Mouse (Mus musculus) CH12.LX (cell line): ENCODE data around the gene Gm3646. TPM values are rescaled to one million over a fixed set of nuclear protein-coding genes. Genes with fewer than 3 reads are reported as not detected.

Experiments used
- DNase-seq: peaks from one replicate; pipeline ENCODE4 v3.0.0-alpha.2; 2013; ENCODE audit errors: extremely low read depth
- H3K27ac ChIP-seq: 2 replicates; pipeline ENCODE4 v1.5.1; 2012; ENCODE audit warnings: low read depth, mild to moderate bottlenecking, control low read depth, moderate library complexity; ENCODE audit not compliant: insufficient read depth
- H3K27me3 ChIP-seq: replicated peaks from 2 replicates; pipeline ENCODE3; 2012; ENCODE audit warnings: inconsistent platforms
- H3K36me3 ChIP-seq, 2 experiments: replicated peaks in 1 of 2; 2 replicates each; pipeline versions ENCODE3 to v1.6.1; 2012; ENCODE audit warnings: inconsistent platforms in 1 of 2, low read length in 1 of 2, mild to moderate bottlenecking in 1 of 2, mixed read lengths in 1 of 2, moderate library complexity in 1 of 2; ENCODE audit not compliant: control insufficient read depth in 1 of 2, insufficient read depth in 1 of 2
- H3K4me1 ChIP-seq, 2 experiments: 2 replicates each; pipeline ENCODE4 v1.6.1; 2012; ENCODE audit warnings: inconsistent platforms in 1 of 2, moderate library complexity in 1 of 2; ENCODE audit not compliant: insufficient read depth in 2 of 2, control insufficient read depth in 1 of 2
- H3K4me2 ChIP-seq: 2 replicates; pipeline ENCODE4 v1.6.1; 2012; ENCODE audit warnings: low read depth, mild to moderate bottlenecking, control low read depth; ENCODE audit not compliant: poor library complexity, insufficient read depth, severe bottlenecking
- H3K4me3 ChIP-seq, 3 experiments: fragments of 150-350 bp in 1 of 3; sonication (generic) in 1 of 3; replicated peaks in 1 of 3; 2 replicates each; pipeline versions ENCODE3 to v1.5.1; 2011 to 2012; ENCODE audit warnings: low read depth in 2 of 3, low read length in 2 of 3, mild to moderate bottlenecking in 2 of 3, moderate library complexity in 2 of 3, control low read depth in 1 of 3, improper control_type of control experiment in 1 of 3, inconsistent platforms in 1 of 3, mixed read lengths in 1 of 3; ENCODE audit not compliant: poor library complexity in 1 of 3
- H3K79me2 ChIP-seq: replicated peaks from 2 replicates; pipeline ENCODE4 v1.6.1; 2012; ENCODE audit warnings: mild to moderate bottlenecking, moderate library complexity; ENCODE audit not compliant: control insufficient read depth, poor library complexity, insufficient read depth, severe bottlenecking; ENCODE audit errors: extremely low read depth
- H3K9ac ChIP-seq: 2 replicates; pipeline ENCODE4 v1.6.1; 2012; ENCODE audit warnings: low read depth, mild to moderate bottlenecking, control low read depth, moderate library complexity; ENCODE audit not compliant: insufficient read depth
- H3K9me3 ChIP-seq: replicated peaks from 2 replicates; pipeline ENCODE3; 2012; ENCODE audit warnings: low read length, inconsistent platforms, mixed read lengths
- ETS1 ChIP-seq: conservative IDR thresholded peaks from 2 replicates; pipeline ENCODE4 v1.6.1; 2012; ENCODE audit warnings: low read depth, mild to moderate bottlenecking, inconsistent platforms, low read length, improper control_type of control experiment, moderate library complexity
- JUN ChIP-seq: IDR thresholded peaks from 2 replicates; pipeline ENCODE4 v1.6.1; 2011; ENCODE audit warnings: low read depth, mild to moderate bottlenecking, low read length, improper control_type of control experiment, moderate library complexity; ENCODE audit not compliant: insufficient read depth
- MEF2A ChIP-seq: IDR thresholded peaks from 2 replicates; pipeline ENCODE4 v1.6.1; 2014; ENCODE audit warnings: low read depth, mild to moderate bottlenecking, inconsistent platforms, low read length, improper control_type of control experiment, borderline replicate concordance
- MYC ChIP-seq: IDR thresholded peaks from 2 replicates; pipeline ENCODE4 v1.6.1; 2011; ENCODE audit warnings: low read depth, mild to moderate bottlenecking, improper control_type of control experiment, low read length
- PAX5 ChIP-seq: IDR thresholded peaks from 2 replicates; pipeline ENCODE4 v1.6.1; 2012; ENCODE audit warnings: low read length, inconsistent platforms, mixed read lengths
- RAD21 ChIP-seq: IDR thresholded peaks from 2 replicates; pipeline ENCODE4 v1.6.1; 2011; ENCODE audit warnings: low read depth, mild to moderate bottlenecking, low read length, improper control_type of control experiment, moderate library complexity
- SMC3 ChIP-seq: IDR thresholded peaks from 2 replicates; pipeline ENCODE4 v1.6.1; 2011; ENCODE audit warnings: low read depth, low read length, improper control_type of control experiment
- UBTF ChIP-seq: IDR thresholded peaks from 2 replicates; pipeline ENCODE4 v1.6.1; 2012; ENCODE audit warnings: low read depth, mild to moderate bottlenecking, inconsistent platforms, low read length, improper control_type of control experiment, moderate library complexity
- ZC3H11A ChIP-seq: IDR thresholded peaks from 2 replicates; pipeline ENCODE4 v1.6.1; 2012; ENCODE audit warnings: low read depth, mild to moderate bottlenecking, inconsistent platforms, low read length, improper control_type of control experiment
- ZKSCAN1 ChIP-seq: IDR thresholded peaks from 2 replicates; pipeline ENCODE4 v1.6.1; 2012; ENCODE audit warnings: low read depth, inconsistent platforms, low read length, improper control_type of control experiment, borderline replicate concordance
- dilution Hi-C: fragments of 300-500 bp; cut with MboI; formaldehyde crosslinking; loops from 2 replicates; pipeline ENCODE4 v1.14.3; 2020; ENCODE audit warnings: low sequenced_read_pairs; ENCODE audit not compliant: extremely low pct_unique_long_range_greater_than_20kb, extremely low pct_ligation_motif_present
- in situ Hi-C: fragments of 300-500 bp; cut with MboI; formaldehyde crosslinking; loops from 3 replicates; pipeline ENCODE4 v1.14.3; 2019; ENCODE audit warnings: low sequenced_read_pairs, low pct_ligation_motif_present, low pct_unique_long_range_greater_than_20kb, mixed read lengths
- polyA plus RNA-seq: library from polyadenylated mRNA; unstranded; fragments of >175 nt; gene quantifications from 2 replicates; pipeline ENCODE4 v1.2.1, GENCODE M21; 2012; ENCODE audit warnings: low read depth; ENCODE audit not compliant: insufficient read length
- total RNA-seq, 2 experiments: library from RNA; depleted of rRNA; stranded (reverse); fragments of 300-350 nt in 1 of 2; fragments of >200 nt in 1 of 2; gene quantifications; 2 replicates each; pipeline ENCODE4 v1.2.3; 2012 to 2014

Gene Gm3646
- total and polyA plus RNA-seq, 3 experiments, result not detected

DNA sequence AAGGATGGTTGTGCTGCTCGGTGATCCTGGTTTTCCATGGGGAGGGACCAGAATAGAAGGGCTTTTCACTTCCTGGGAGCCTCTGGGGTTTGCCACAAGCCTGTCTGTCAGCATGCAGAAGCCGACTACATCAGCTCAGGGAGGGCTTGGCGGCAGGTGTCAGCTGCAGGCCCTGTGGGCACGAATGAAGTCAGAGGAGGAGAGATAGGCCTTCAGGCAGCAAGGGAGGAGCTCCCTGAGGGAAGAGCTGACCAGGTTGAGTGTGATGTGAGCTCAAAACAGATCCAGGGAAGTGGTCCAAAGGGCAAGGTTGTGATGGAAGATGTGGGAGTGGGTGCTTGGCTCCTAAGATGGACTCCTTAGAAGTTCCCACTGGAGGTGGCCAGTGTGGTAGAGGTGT, 35.7 kb upstream of the Gm3646 start:
- DNase-seq, result peak; percentile 27
- no peaks in the 10 kb centered on the region for H3K36me3 ChIP-seq
- no peaks in the 10 kb centered on the region for H3K79me2 ChIP-seq
- no peak overlapping the region for H3K9ac ChIP-seq
- H3K27me3 ChIP-seq, result peaks cover 9% of the 10 kb centered on the region
- peaks cover 15 to 40% of the 10 kb centered on the region in 2 experiments for H3K4me1 ChIP-seq
- in situ Hi-C loops, result no loop called here
- dilution Hi-C loops, result no loop called here
- no peak overlapping the region for H3K4me2 ChIP-seq
- H3K4me3 ChIP-seq, result no peak overlapping the region
- H3K27ac ChIP-seq, result no peak overlapping the region
- H3K9me3 ChIP-seq, result no peaks in the 10 kb centered on the region
- TF ChIP-seq ZKSCAN1 (no peak), MEF2A (peak; percentile 34; the same call in 1 of the 2 replicates), SMC3 (no peak)

DNA sequence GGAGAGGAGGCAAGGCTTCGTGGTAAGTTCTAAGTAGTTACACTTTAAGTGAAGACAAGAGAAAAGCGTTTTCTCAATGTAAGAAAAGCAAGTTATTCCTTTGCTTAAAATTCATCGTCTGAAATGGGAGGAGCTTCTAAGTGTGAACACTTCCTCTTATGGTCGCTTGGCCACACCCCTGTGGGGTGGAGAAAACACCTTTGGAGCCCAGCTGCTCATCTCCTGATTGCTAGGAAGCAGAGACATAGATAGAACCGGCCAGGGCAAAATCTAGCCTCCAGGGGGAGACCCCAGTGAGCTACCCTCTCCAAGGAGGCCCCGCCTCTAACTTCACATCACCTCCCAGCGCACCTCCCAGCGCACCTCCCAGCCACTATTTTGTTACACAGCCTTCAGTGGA, 34.7 kb upstream of the Gm3646 start:
- in situ Hi-C loops (no loop called here), dilution Hi-C loops (no loop called here)
- Histone ChIP-seq H3K27me3 (peaks cover 7% of the 10 kb centered on the region), H3K4me1 (peaks cover 15 to 40% of the 10 kb centered on the region in 2 experiments), H3K36me3 (no peaks in the 10 kb centered on the region), H3K4me3 (no peak overlapping the region), H3K4me2 (no peak overlapping the region), H3K79me2 (no peaks in the 10 kb centered on the region), H3K9me3 (no peaks in the 10 kb centered on the region), H3K9ac (no peak overlapping the region), H3K27ac (no peak overlapping the region)
- peak; percentile 59 for DNase-seq
- TF ChIP-seq ZC3H11A (no peak), MYC (no peak), ETS1 (no peak), ZKSCAN1 (no peak)

DNA sequence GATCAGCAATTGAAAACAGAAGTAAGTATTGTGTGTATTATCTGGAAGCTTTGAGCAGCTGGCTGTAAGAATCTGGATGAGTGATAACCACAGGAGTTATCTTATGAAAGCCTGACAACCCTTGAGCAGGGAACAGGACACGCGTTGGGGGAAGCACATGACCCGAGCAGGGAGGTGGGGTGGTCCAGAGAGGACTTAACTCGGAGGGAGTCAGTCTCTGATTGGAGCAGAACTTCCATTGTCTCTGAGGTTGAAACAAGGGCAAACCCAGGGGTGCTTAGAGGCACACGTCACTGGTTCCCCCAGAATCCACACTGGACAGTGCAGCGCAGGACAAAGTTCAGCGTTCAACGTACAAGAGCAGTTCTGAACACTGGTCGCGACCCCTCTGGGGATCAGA, 34.1 kb upstream of the Gm3646 start:
- Histone ChIP-seq H3K4me2 (no peak overlapping the region), H3K4me3 (no peak overlapping the region)

More for the DNA sequence above, 34.1 kb upstream of the Gm3646 start:
- dilution Hi-C loops, result no loop called here
- peaks cover 7% of the 10 kb centered on the region for H3K27me3 ChIP-seq
- H3K36me3 ChIP-seq, result no peaks in the 10 kb centered on the region
- DNase-seq, result no peak
- in situ Hi-C loops, result no loop called here
- no peak overlapping the region for H3K27ac ChIP-seq
- no peaks in the 10 kb centered on the region for H3K9me3 ChIP-seq
- TF ChIP-seq RAD21 (no peak), JUN (no peak), UBTF (no peak), PAX5 (no peak)
- TF ChIP-seq, all 38 proteins: peak for 0
- H3K79me2 ChIP-seq, result no peaks in the 10 kb centered on the region
- no peak overlapping the region for H3K9ac ChIP-seq
- H3K4me1 ChIP-seq, result peaks cover 15 to 40% of the 10 kb centered on the region in 2 experiments
